Comparison of ENCODE assay signal across 8 mouse cellular contexts in the genomic region with DNA sequence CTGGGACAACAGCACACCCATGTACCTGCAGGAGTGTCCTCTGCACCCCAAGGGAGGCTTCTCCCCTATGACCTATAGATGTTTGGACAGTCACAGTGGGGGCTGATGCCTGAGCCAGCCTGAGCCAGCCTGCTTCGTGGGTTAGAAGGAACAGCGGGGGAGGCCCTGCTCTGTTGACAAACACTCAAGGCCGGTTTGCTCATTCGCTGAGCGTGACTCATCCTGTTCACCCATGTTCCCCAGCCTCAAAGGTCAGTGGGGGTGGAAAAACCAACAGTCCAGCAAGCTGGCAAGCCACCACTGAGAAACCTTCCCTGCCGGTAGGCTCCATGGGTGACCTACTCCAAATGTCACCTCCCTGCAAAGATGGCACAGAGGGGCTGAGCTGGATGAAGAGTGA. TPM values are rescaled to one million over a fixed set of nuclear protein-coding genes. Genes with fewer than 3 reads are reported as not detected.
A peak's percentile ranks its signal among the peaks of the same experiment; 100 is the strongest.
DNase-seq lines count a peak whose midpoint lies in the region; ATAC-seq and TF ChIP-seq lines count a peak whose summit lies in the region.

No protein-coding gene starts in this region.

- TF ChIP-seq CTCF in intestine, postnatal 0 days (IDR thresholded peaks at IDR 0.05; ENCODE audit: low read depth) = no peak
- no peak for TF ChIP-seq CTCF in midbrain, postnatal 0 days (IDR thresholded peaks at IDR 0.05)

- H3K27me3 ChIP-seq in intestine, postnatal 0 days (replicated peaks; ENCODE audit: control insufficient read depth, insufficient read depth, low read length) = no peaks in the 10 kb centered on the region
- H3K27me3 ChIP-seq in midbrain, postnatal 0 days (ENCODE audit: insufficient read depth, low read length) = no peaks in the 10 kb centered on the region

- intact Hi-C loops in left cerebral cortex, postnatal 14 days (cut with DNase I) = no loop called here

- H3K27ac ChIP-seq in intestine, postnatal 0 days (ENCODE audit: low read depth, low read length) = no peak overlapping the region
- H3K27ac ChIP-seq in midbrain, postnatal 0 days (ENCODE audit: low read depth, low read length) = no peak overlapping the region

- H3K4me3 ChIP-seq in intestine, postnatal 0 days (ENCODE audit: low read depth, low read length) = no peak overlapping the region
- no peak overlapping the region for H3K4me3 ChIP-seq in midbrain, postnatal 0 days (ENCODE audit: low read depth, low read length)

- no peaks in the 10 kb centered on the region for H3K4me1 ChIP-seq in intestine, postnatal 0 days (replicated peaks; ENCODE audit: control insufficient read depth, insufficient read depth, low read length)
- no peaks in the 10 kb centered on the region for H3K4me1 ChIP-seq in midbrain, postnatal 0 days (ENCODE audit: insufficient read depth, low read length)

- no peaks in the 10 kb centered on the region for H3K9me3 ChIP-seq in intestine, postnatal 0 days (ENCODE audit: control insufficient read depth)
- H3K9me3 ChIP-seq in midbrain, postnatal 0 days (ENCODE audit: low read length) = no peaks in the 10 kb centered on the region

- peak; percentile 37; the same call in 1 of the 2 replicates for ATAC-seq in intestine, postnatal 0 days
- ATAC-seq in midbrain, postnatal 0 days (ENCODE audit: low FRiP score) = no peak

- peak; percentile 82 for DNase-seq in ovary, adult 18-20 months (ENCODE audit: low spot score)
- DNase-seq in ovary, postnatal 10 days (ENCODE audit: low spot score) = no peak
- DNase-seq in lung, adult 18-20 months = peak; percentile 77 to 87
- DNase-seq in left cerebral cortex, postnatal 14 days (ENCODE audit: low spot score in 2 of 2) = no peak
- no peak for DNase-seq in left cerebral cortex, adult 8-10 months (ENCODE audit: low spot score in 2 of 2)
- DNase-seq in midbrain, postnatal 0 days (ENCODE audit: low spot score) = no peak
- DNase-seq in natural killer cell, adult 2 months (ENCODE audit: low spot score in 2 of 2) = no peak

- WGBS in intestine, postnatal 0 days = 35% methylated on average over 6 of the region's 6 CpGs
- 53% methylated on average over 6 of the region's 6 CpGs for WGBS in midbrain, postnatal 0 days

- H3K9ac ChIP-seq in intestine, postnatal 0 days (ENCODE audit: low read depth, low read length) = no peak overlapping the region
- H3K9ac ChIP-seq in midbrain, postnatal 0 days (replicated peaks; ENCODE audit: low read length, poor library complexity, severe bottlenecking) = no peak overlapping the region

- peaks cover 11% of the 10 kb centered on the region; the same call in 1 of the 2 replicates for H3K36me3 ChIP-seq in intestine, postnatal 0 days (ENCODE audit: control insufficient read depth, insufficient read depth)
- H3K36me3 ChIP-seq in midbrain, postnatal 0 days (ENCODE audit: insufficient read depth, low read length) = no peaks in the 10 kb centered on the region

- H3K4me2 ChIP-seq in intestine, postnatal 0 days (replicated peaks; ENCODE audit: low read depth) = no peak overlapping the region
- H3K4me2 ChIP-seq in midbrain, postnatal 0 days (ENCODE audit: low read depth, low read length, poor library complexity, severe bottlenecking) = no peak overlapping the region

RNA-seq across cellular contexts. Expression of gene Rell1, which starts 32.0 kb away (rescaled TPM):
- 11.2 and 11.5 TPM in 2 replicates for polyA plus RNA-seq in intestine, postnatal 0 days (2015; fragmentation: Nextera tagmentation; extraction: Ambion mirVana)
- total RNA-seq in left cerebral cortex, postnatal 14 days (2021) = 10 to 100 TPM; 11.2 to 14.7 TPM
- 10 to 100 TPM; 12.5 to 14.4 (median 13.8) TPM for total RNA-seq in left cerebral cortex, adult 8-10 months (2022)
- 3.1 and 5.2 TPM in 2 replicates for total RNA-seq in midbrain, postnatal 0 days (2014; rRNA removed)
- polyA plus RNA-seq in midbrain, postnatal 0 days (2015; fragmentation: Nextera tagmentation; extraction: Ambion mirVana) = 7.0 and 7.3 TPM in 2 replicates

Comparison
In these comparisons a context has a peak if more than half of its experiments do, and no peak if none do; other contexts are left out.
1. DNase-seq: peak in ovary, adult 18-20 months (single experiment) and lung, adult 18-20 months (2 of 2); none in ovary, postnatal 10 days (single experiment), left cerebral cortex, postnatal 14 days (0 of 2), left cerebral cortex, adult 8-10 months (0 of 2), midbrain, postnatal 0 days (single experiment) and natural killer cell, adult 2 months (0 of 2).